ENCODE assay signal across 26 mouse cellular contexts in the genomic region with DNA sequence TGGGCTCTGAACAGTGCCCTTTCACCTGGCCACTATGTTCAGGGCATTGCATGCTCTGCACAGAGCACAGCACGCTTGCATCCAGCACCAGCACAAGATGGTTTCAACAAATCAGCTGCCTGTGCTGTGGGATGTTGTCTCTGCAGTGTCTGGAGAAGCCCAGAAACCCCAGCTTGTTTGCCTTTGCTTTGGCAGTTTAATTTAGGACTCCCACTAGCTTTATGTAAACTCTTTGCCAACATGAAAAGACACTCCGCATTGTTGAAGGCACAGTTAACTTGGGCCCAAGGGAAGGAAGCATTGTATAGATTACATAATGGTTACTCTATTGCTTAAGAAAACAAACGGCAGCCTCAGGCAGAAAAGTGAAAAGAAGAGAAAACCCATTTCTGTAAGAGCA. TPM values are rescaled to one million over a fixed set of nuclear protein-coding genes. Genes with fewer than 3 reads are reported as not detected.
A peak's percentile ranks its signal among the peaks of the same experiment; 100 is the strongest.
DNase-seq lines count a peak whose midpoint lies in the region; ATAC-seq and TF ChIP-seq lines count a peak whose summit lies in the region.
"Had no signal": no experiment of that assay in that cellular context is flagged by ENCODE, and none has a peak within 500 bp of the region (broad histone marks: within the 10 kb centered on the region; RNA-seq: fewer than 3 reads in every experiment).

No protein-coding gene starts in this region.

- peaks cover 17% of the 10 kb centered on the region for H3K4me1 ChIP-seq in limb, embryonic 10.5 days
- H3K4me1 ChIP-seq: liver, embryonic 12.5 days had no signal

- H3K27ac ChIP-seq in left cerebral cortex, adult 2 months, result peak overlapping the region; percentile 24; the same call in 1 of the 2 replicates
- H3K27ac ChIP-seq in limb, embryonic 10.5 days, result no peak overlapping the region
- H3K27ac ChIP-seq: forebrain, embryonic 12.5 days; heart, embryonic 15.5 days; liver, embryonic 12.5 days; neural tube, embryonic 13.5 days had no signal

- no peak for TF ChIP-seq CTCF in left cerebral cortex, adult 2 months (IDR thresholded peaks at IDR 0.05)

- no peak overlapping the region for H3K4me3 ChIP-seq in left cerebral cortex, adult 2 months
- no peak overlapping the region for H3K4me3 ChIP-seq in limb, embryonic 10.5 days
- H3K4me3 ChIP-seq: embryonic facial prominence, embryonic 15.5 days; forebrain, embryonic 12.5 days; heart, embryonic 15.5 days; liver, embryonic 12.5 days; myocyte; neural tube, embryonic 13.5 days had no signal

- DNase-seq in frontal cortex, postnatal 25 days (ENCODE audit: low spot score in 2 of 2), result no peak
- peak in 1 of 2 experiments; percentile 18 for DNase-seq in left cerebral cortex, adult 2 months (ENCODE audit: extremely low spot score in 1 of 2, low spot score in 2 of 2)
- no peak for DNase-seq in left cerebral cortex, adult 11 months (ENCODE audit: low spot score)
- DNase-seq in NIH3T3 (ENCODE audit: low read depth), result peak; percentile 55
- peak; percentile 16 for DNase-seq in limb, embryonic 10.5 days (ENCODE audit: low spot score)
- no peak for DNase-seq in ovary, adult 18-20 months (ENCODE audit: low spot score)
- DNase-seq: adrenal gland, postnatal 10 days; cerebellum, adult 18-20 months; cerebellum, postnatal 14 days; forebrain, postnatal 0 days; gastrocnemius, postnatal 25 days; kidney, adult 8-10 months; kidney, postnatal 10 days; layer of hippocampus, adult 9-11 months; liver, postnatal 0 days; lung, postnatal 14 days had no signal

- 0 out of 2 replicates have a peak, but pooled peaks cover 3% of the 10 kb centered on the region for H3K27me3 ChIP-seq in limb, embryonic 10.5 days (ENCODE audit: low read depth, poor library complexity, severe bottlenecking)
- H3K27me3 ChIP-seq: embryonic facial prominence, embryonic 15.5 days; forebrain, embryonic 12.5 days; heart, embryonic 15.5 days; liver, embryonic 12.5 days; neural tube, embryonic 13.5 days; Patski had no signal

- no peaks in the 10 kb centered on the region for H3K36me3 ChIP-seq in limb, embryonic 10.5 days
- H3K36me3 ChIP-seq: embryonic facial prominence, embryonic 15.5 days; forebrain, embryonic 12.5 days; heart, embryonic 15.5 days; liver, embryonic 12.5 days; neural tube, embryonic 13.5 days had no signal

- intact Hi-C loops in left cerebral cortex, adult 2 months (cut with DNase I), result no loop called here

- ATAC-seq in frontal cortex, adult (ENCODE audit: low TSS enrichment), result peak; percentile 83
- ATAC-seq: forebrain, postnatal 0 days; intestine, embryonic 16.5 days; liver, embryonic 12.5 days; liver, postnatal 0 days; Patski had no signal

- H3K9me3 ChIP-seq in limb, embryonic 10.5 days (replicated peaks), result no peaks in the 10 kb centered on the region
- H3K9me3 ChIP-seq: embryonic facial prominence, embryonic 15.5 days; forebrain, embryonic 12.5 days; G1E; heart, embryonic 15.5 days; liver, embryonic 12.5 days; neural tube, embryonic 13.5 days had no signal

- 57% methylated on average over 3 of the region's 3 CpGs for WGBS in limb, embryonic 10.5 days

RNA-seq across cellular contexts. Expression of a gene that starts 48.0 kb away (rescaled TPM):
- 100 to 1,000 TPM; 168 to 189 TPM for total RNA-seq in left cerebral cortex, adult 2 months (2021)
- 66.5 and 71.0 TPM in 2 replicates for polyA plus RNA-seq in limb, embryonic 10.5 days (2016; fragmentation: Nextera tagmentation; extraction: Ambion mirVana)

Comparison
In these comparisons a context has a peak if more than half of its experiments do, and no peak if none do; other contexts are left out.
1. DNase-seq: peak in NIH3T3 (single experiment) and limb, embryonic 10.5 days (single experiment); none in frontal cortex, postnatal 25 days (0 of 2), left cerebral cortex, adult 11 months (single experiment) and ovary, adult 18-20 months (single experiment).